Mouse (Mus musculus): ENCODE data around the gene Mfsd14a.

DNA sequence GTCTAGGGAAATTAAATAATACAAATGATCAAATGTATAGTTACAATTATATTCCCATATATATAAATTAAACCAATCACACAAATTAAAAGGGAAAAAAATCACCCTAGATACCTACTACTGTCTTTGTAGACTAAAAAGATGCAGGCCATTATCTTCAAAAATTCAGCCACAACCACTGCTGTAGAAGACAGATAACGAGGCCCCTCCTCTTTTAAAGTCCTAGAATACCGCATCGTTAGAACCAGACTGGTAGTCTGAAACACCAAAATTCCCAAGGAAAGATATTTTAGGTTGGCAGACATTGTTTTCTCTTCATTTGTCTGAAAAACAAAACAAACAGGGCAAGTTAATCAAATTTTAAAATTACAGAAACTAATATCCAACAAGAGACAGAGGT is 31.8 kb upstream of the Mfsd14a start:
- TF ChIP-seq UBTF (IDR thresholded peaks at IDR 0.05; ENCODE audit: borderline replicate concordance, insufficient read depth, low read depth, low read length) (no peak), CTCF (IDR thresholded peaks at IDR 0.05 in 2 of 3, conservative IDR thresholded peaks at IDR 0.05 in 1 of 3; ENCODE audit: control insufficient read depth in 1 of 3, insufficient read depth in 1 of 3, low read depth in 2 of 3, low read length in 3 of 3, poor library complexity in 1 of 3, severe bottlenecking in 1 of 3) (no peak), MYC (IDR thresholded peaks at IDR 0.05; ENCODE audit: low read depth, low read length) (no peak), EP300 (IDR thresholded peaks at IDR 0.05; ENCODE audit: low read depth in 1 of 2, low read length in 2 of 2) (peak; percentile 91 to 94), GATA1 (IDR thresholded peaks at IDR 0.05; ENCODE audit: low read depth, low read length) (peak; percentile 98)

All from MEL (cell line).